Mouse (Mus musculus) ES-Bruce4 (cell line): ENCODE data around the gene Gatad2b.

Experiments
- CTCF ChIP-seq: IDR thresholded peaks from one replicate; pipeline ENCODE4 v1.8.1; 2011; ENCODE audit warnings: low read depth, low read length
- EP300 ChIP-seq: IDR thresholded peaks from 2 replicates; pipeline ENCODE4 v1.6.1; 2011; ENCODE audit warnings: low read depth, low read length; ENCODE audit not compliant: insufficient read depth
- POLR2A ChIP-seq: IDR thresholded peaks from one replicate; pipeline ENCODE4 v1.8.1; 2011; ENCODE audit warnings: low read length; ENCODE audit not compliant: insufficient read depth

DNA sequence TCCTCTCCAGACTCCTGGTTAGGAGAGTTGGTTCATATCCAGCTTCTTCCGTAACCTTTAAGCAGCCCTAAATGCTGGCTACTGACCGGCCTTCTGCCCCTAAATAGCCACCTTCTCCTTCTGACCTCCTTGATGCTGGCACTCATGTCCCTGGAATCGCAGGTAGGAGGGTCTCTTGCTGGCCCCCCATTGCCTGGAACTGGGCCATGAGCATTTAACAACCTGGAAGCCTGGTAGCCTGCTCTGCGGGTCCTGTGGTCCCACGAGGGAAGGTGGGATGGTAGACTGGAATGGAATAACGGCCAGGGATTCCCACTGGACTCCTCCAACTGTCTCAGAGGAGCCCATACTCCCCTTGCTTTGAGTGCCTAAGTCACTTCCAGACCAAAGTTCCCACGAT lies 78.9 kb downstream of the Gatad2b start:
- TF ChIP-seq EP300 (no peak), CTCF (no peak), POLR2A (no peak)
